ENCODE assay signal across 26 mouse cellular contexts in the genomic region with DNA sequence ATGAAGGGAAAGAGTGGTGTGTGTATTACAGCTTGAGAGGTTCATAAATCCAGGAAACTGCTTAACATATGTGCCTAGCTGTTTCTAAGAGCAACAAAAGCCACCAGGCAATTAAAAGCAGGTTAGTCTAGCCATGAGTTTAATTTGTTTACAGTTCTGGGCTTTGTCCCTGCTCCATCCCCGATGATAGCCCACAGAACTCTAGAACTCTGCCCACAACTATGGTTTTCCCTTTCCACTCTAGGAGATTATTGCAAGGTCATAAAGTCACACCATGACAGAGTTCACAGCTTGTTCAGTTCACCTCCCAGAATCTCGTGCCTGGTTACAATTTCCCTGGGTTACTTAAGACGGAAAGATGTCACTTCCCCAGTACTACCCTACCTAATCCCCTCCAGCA. TPM values are rescaled to one million over a fixed set of nuclear protein-coding genes. Genes with fewer than 3 reads are reported as not detected.
DNase-seq lines count a peak whose midpoint lies in the region; ATAC-seq lines count a peak whose summit lies in the region.
"Had no signal": no experiment of that assay in that cellular context is flagged by ENCODE, and none has a peak within 500 bp of the region (broad histone marks: within the 10 kb centered on the region; RNA-seq: fewer than 3 reads in every experiment).

No protein-coding gene starts in this region.

- H3K27me3 ChIP-seq in midbrain, embryonic 11.5 days (ENCODE audit: control insufficient read depth, insufficient read depth, low read length), result no peaks in the 10 kb centered on the region
- H3K27me3 ChIP-seq in midbrain, embryonic 13.5 days, result no peaks in the 10 kb centered on the region
- H3K27me3 ChIP-seq: embryonic facial prominence, embryonic 13.5 days; forebrain, embryonic 12.5 days; forebrain, embryonic 15.5 days; heart, embryonic 13.5 days had no signal

- H3K9me3 ChIP-seq in midbrain, embryonic 11.5 days (ENCODE audit: control insufficient read depth, low read length), result no peaks in the 10 kb centered on the region
- H3K9me3 ChIP-seq in midbrain, embryonic 13.5 days, result no peaks in the 10 kb centered on the region
- H3K9me3 ChIP-seq: embryonic facial prominence, embryonic 13.5 days; forebrain, embryonic 12.5 days; forebrain, embryonic 15.5 days; heart, embryonic 10.5 days; heart, embryonic 13.5 days had no signal

- no peak overlapping the region for H3K4me3 ChIP-seq in midbrain, embryonic 11.5 days (ENCODE audit: low read depth, low read length)
- H3K4me3 ChIP-seq in midbrain, embryonic 13.5 days (replicated peaks), result no peak overlapping the region
- H3K4me3 ChIP-seq: embryonic facial prominence, embryonic 13.5 days; erythroblast, embryonic 14.5 days; forebrain, embryonic 12.5 days; forebrain, embryonic 15.5 days; heart, adult 2 months; heart, embryonic 10.5 days; heart, embryonic 13.5 days had no signal

- no peak for ATAC-seq in midbrain, embryonic 11.5 days (ENCODE audit: low FRiP score)
- no peak for ATAC-seq in midbrain, embryonic 13.5 days
- ATAC-seq: forebrain, embryonic 15.5 days; hindbrain, postnatal 0 days had no signal

- peak; percentile 14 for DNase-seq in embryo, embryonic 10.5 days (ENCODE audit: low spot score)
- DNase-seq in embryo, embryonic 11 days, result no peak
- DNase-seq in midbrain, embryonic 11.5 days (ENCODE audit: low spot score, missing footprints), result peak; percentile 19
- peak; percentile 11 for DNase-seq in large intestine, adult 2 months (ENCODE audit: low read depth, low spot score)
- no peak for DNase-seq in kidney, postnatal 4 days
- DNase-seq: adrenal gland, postnatal 10 days; adrenal gland, postnatal 36 days; cerebellum, adult 18-20 months; cerebellum, adult 9-10 months; cerebellum, postnatal 14 days; gastrocnemius, postnatal 10 days; gastrocnemius, postnatal 36 days; heart, adult 2 months; heart, postnatal 14 days; heart, postnatal 4 days had no signal

- 57% methylated on average over 3 of the region's 3 CpGs for WGBS in midbrain, embryonic 11.5 days
- 58% methylated on average over 3 of the region's 3 CpGs for WGBS in midbrain, embryonic 13.5 days
- 14% methylated on average over 3 of the region's 3 CpGs for WGBS in large intestine, adult 2 months

- H3K4me2 ChIP-seq in midbrain, embryonic 11.5 days, result no peak overlapping the region
- no peak overlapping the region for H3K4me2 ChIP-seq in midbrain, embryonic 13.5 days (replicated peaks)
- H3K4me2 ChIP-seq: embryonic facial prominence, embryonic 13.5 days; forebrain, embryonic 12.5 days; forebrain, embryonic 15.5 days; heart, embryonic 13.5 days; hindbrain, embryonic 14.5 days had no signal

- H3K9ac ChIP-seq in midbrain, embryonic 11.5 days (ENCODE audit: low read length), result no peak overlapping the region
- H3K9ac ChIP-seq in midbrain, embryonic 13.5 days (replicated peaks), result no peak overlapping the region
- H3K9ac ChIP-seq: embryonic facial prominence, embryonic 13.5 days; forebrain, embryonic 12.5 days; forebrain, embryonic 15.5 days; heart, embryonic 13.5 days; hindbrain, embryonic 14.5 days had no signal

- no peaks in the 10 kb centered on the region for H3K4me1 ChIP-seq in midbrain, embryonic 11.5 days (ENCODE audit: control insufficient read depth, insufficient read depth, low read length)
- no peaks in the 10 kb centered on the region for H3K4me1 ChIP-seq in midbrain, embryonic 13.5 days (replicated peaks)
- H3K4me1 ChIP-seq: forebrain, embryonic 12.5 days; forebrain, embryonic 15.5 days had no signal

- no peak overlapping the region for H3K27ac ChIP-seq in midbrain, embryonic 11.5 days (ENCODE audit: low read depth, low read length)
- H3K27ac ChIP-seq in midbrain, embryonic 13.5 days, result no peak overlapping the region
- H3K27ac ChIP-seq: embryonic facial prominence, embryonic 13.5 days; forebrain, embryonic 12.5 days; forebrain, embryonic 15.5 days; heart, adult 2 months; heart, embryonic 10.5 days; heart, embryonic 13.5 days; hindbrain, embryonic 14.5 days; hindbrain, postnatal 0 days had no signal

- H3K36me3 ChIP-seq in midbrain, embryonic 11.5 days (ENCODE audit: control insufficient read depth, insufficient read depth, low read length), result no peaks in the 10 kb centered on the region
- no peaks in the 10 kb centered on the region for H3K36me3 ChIP-seq in midbrain, embryonic 13.5 days
- H3K36me3 ChIP-seq: embryonic facial prominence, embryonic 13.5 days; forebrain, embryonic 12.5 days; forebrain, embryonic 15.5 days; heart, embryonic 10.5 days; heart, embryonic 13.5 days had no signal

RNA-seq across cellular contexts. Expression of gene Il10, which starts 11.6 kb away (rescaled TPM):
- not detected in 2 replicates for polyA plus RNA-seq in midbrain, embryonic 11.5 days (2014; fragmentation: Nextera tagmentation; extraction: Ambion mirVana)
- polyA plus RNA-seq in midbrain, embryonic 13.5 days (2015; fragmentation: Nextera tagmentation; extraction: Ambion mirVana), result not detected in 2 replicates
- 0.14 and 0.22 TPM in 2 replicates for polyA plus RNA-seq in large intestine, adult 2 months (2012; rRNA removed)
- polyA plus RNA-seq: embryonic facial prominence, embryonic 13.5 days; erythroblast, embryonic 14.5 days; forebrain, embryonic 12.5 days; forebrain, embryonic 15.5 days; heart, adult 2 months; heart, embryonic 10.5 days; heart, embryonic 13.5 days; hindbrain, embryonic 11.5 days; hindbrain, embryonic 14.5 days; hindbrain, postnatal 0 days; intestine, embryonic 14.5 days had no signal

Comparison
In these comparisons a context has a peak if more than half of its experiments do, and no peak if none do; other contexts are left out.
1. DNase-seq: peak in embryo, embryonic 10.5 days (single experiment), midbrain, embryonic 11.5 days (single experiment) and large intestine, adult 2 months (single experiment); none in embryo, embryonic 11 days (single experiment) and kidney, postnatal 4 days (0 of 2).